Mouse (Mus musculus): ENCODE measurements at regions not wholly inside any gene's neighbourhood (a gene's known extent, or its start where the extent isn't known, plus 50 kb on each side); places are given as distances from the start of the nearest gene placed in this dataset.

DNA sequence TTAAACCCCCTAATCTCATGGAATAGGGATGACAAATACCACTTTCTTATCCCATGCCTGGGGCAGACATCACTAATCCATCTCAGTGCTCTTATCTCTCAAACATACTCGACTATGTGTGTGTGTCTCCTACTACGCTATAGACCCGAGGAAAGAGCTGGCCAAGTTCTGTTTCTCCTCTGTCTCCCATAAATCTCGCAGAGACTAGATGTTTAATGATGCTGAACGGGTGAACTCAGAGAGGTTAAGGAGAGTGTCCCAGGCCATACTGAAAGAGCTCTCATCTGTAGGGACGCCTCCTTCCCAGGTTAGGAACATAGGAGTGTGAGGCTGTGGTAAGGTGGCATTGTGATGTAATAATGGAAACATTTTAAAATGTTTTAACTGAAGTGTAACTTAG, 221.2 kb upstream of the Habp2 start:
- ATAC-seq (ENCODE audit: insufficient read depth, low read depth) (no peak), DNase-seq (ENCODE audit: low spot score) (no peak)
- Histone ChIP-seq H3K4me1 (ENCODE audit: control insufficient read depth, insufficient read depth) (no peaks in the 10 kb centered on the region), H3K9ac (replicated peaks; ENCODE audit: low read depth, low read length) (no peak overlapping the region), H3K4me2 (ENCODE audit: low read depth, low read length) (no peak overlapping the region), H3K4me3 (ENCODE audit: low read depth, low read length) (no peak overlapping the region), H3K36me3 (replicated peaks; ENCODE audit: control insufficient read depth, insufficient read depth, low read length) (no peaks in the 10 kb centered on the region), H3K27ac (ENCODE audit: low read depth) (no peak overlapping the region), H3K27me3 (ENCODE audit: control insufficient read depth, insufficient read depth, low read length) (no peaks in the 10 kb centered on the region), H3K9me3 (replicated peaks; ENCODE audit: control insufficient read depth, low read length) (no peaks in the 10 kb centered on the region)
- 48% methylated on average over 6 of the region's 6 CpGs for WGBS
- TF ChIP-seq EP300 (IDR thresholded peaks at IDR 0.05; ENCODE audit: low read depth) = no peak
- no peak for TF ChIP-seq CTCF (IDR thresholded peaks at IDR 0.05; ENCODE audit: low read depth)

GRCm38 (mm10) chr19:56068165-56068564, 218.8 kb upstream of the Habp2 start:
- WGBS = 60% methylated on average over 8 of the region's 8 CpGs
- H3K4me2 ChIP-seq (ENCODE audit: low read depth, low read length) = peak overlapping the region; percentile 18; the same call in 1 of the 2 replicates

DNA sequence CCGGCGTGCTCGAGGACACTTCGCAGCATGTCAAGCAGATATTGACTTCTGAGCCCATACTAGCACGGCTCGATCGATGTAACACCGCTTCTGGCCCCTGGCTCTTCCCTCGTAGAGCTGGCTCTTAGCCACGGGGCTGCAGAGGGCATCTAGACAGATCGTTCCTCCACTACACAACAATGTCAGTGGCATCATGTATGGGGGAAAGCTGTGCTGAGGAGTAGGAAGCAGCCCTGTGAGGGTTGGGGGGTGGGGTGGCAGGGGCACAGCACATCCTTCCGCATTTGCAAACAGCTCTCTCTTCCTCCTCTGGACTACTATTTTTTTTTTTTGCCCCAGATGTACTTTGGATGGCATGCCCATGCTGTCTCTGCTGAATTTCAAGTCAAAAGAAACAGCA, 218.1 kb upstream of the Habp2 start:
- H3K4me1 ChIP-seq (ENCODE audit: control insufficient read depth, insufficient read depth) = no peaks in the 10 kb centered on the region
- no peak for ATAC-seq (ENCODE audit: insufficient read depth, low read depth)
- no peak overlapping the region for H3K4me3 ChIP-seq (ENCODE audit: low read depth, low read length)
- DNase-seq (ENCODE audit: low spot score) = no peak
- peak overlapping the region; percentile 30; the same call in 1 of the 2 replicates for H3K4me2 ChIP-seq (ENCODE audit: low read depth, low read length)
- no peaks in the 10 kb centered on the region for H3K27me3 ChIP-seq (ENCODE audit: control insufficient read depth, insufficient read depth, low read length)
- TF ChIP-seq EP300 (IDR thresholded peaks at IDR 0.05; ENCODE audit: low read depth) = no peak
- no peak for TF ChIP-seq CTCF (IDR thresholded peaks at IDR 0.05; ENCODE audit: low read depth)
- no peaks in the 10 kb centered on the region for H3K36me3 ChIP-seq (replicated peaks; ENCODE audit: control insufficient read depth, insufficient read depth, low read length)
- H3K9me3 ChIP-seq (replicated peaks; ENCODE audit: control insufficient read depth, low read length) = no peaks in the 10 kb centered on the region
- no peak overlapping the region for H3K27ac ChIP-seq (ENCODE audit: low read depth)
- WGBS = 55% methylated on average over 12 of the region's 12 CpGs
- no peak overlapping the region for H3K9ac ChIP-seq (replicated peaks; ENCODE audit: low read depth, low read length)

More at GRCm38 (mm10) chr19:56068165-56068564, 218.8 kb upstream of the Habp2 start:
- ATAC-seq (ENCODE audit: insufficient read depth, low read depth) (no peak), DNase-seq (ENCODE audit: low spot score) (no peak)
- Histone ChIP-seq H3K36me3 (replicated peaks; ENCODE audit: control insufficient read depth, insufficient read depth, low read length) (no peaks in the 10 kb centered on the region), H3K4me1 (ENCODE audit: control insufficient read depth, insufficient read depth) (no peaks in the 10 kb centered on the region), H3K4me3 (ENCODE audit: low read depth, low read length) (no peak overlapping the region), H3K27me3 (ENCODE audit: control insufficient read depth, insufficient read depth, low read length) (no peaks in the 10 kb centered on the region), H3K27ac (ENCODE audit: low read depth) (no peak overlapping the region), H3K9ac (replicated peaks; ENCODE audit: low read depth, low read length) (no peak overlapping the region), H3K9me3 (replicated peaks; ENCODE audit: control insufficient read depth, low read length) (no peaks in the 10 kb centered on the region)
- TF ChIP-seq CTCF (IDR thresholded peaks at IDR 0.05; ENCODE audit: low read depth) (no peak), EP300 (IDR thresholded peaks at IDR 0.05; ENCODE audit: low read depth) (no peak)

GRCm38 (mm10) chr19:56069266-56069665, 217.7 kb upstream of the Habp2 start:
- Histone ChIP-seq H3K4me1 (ENCODE audit: control insufficient read depth, insufficient read depth) (no peaks in the 10 kb centered on the region), H3K27ac (ENCODE audit: low read depth) (no peak overlapping the region), H3K27me3 (ENCODE audit: control insufficient read depth, insufficient read depth, low read length) (no peaks in the 10 kb centered on the region), H3K4me3 (ENCODE audit: low read depth, low read length) (no peak overlapping the region), H3K9me3 (replicated peaks; ENCODE audit: control insufficient read depth, low read length) (no peaks in the 10 kb centered on the region), H3K9ac (replicated peaks; ENCODE audit: low read depth, low read length) (no peak overlapping the region), H3K4me2 (ENCODE audit: low read depth, low read length) (no peak overlapping the region), H3K36me3 (replicated peaks; ENCODE audit: control insufficient read depth, insufficient read depth, low read length) (no peaks in the 10 kb centered on the region)
- no peak for ATAC-seq (ENCODE audit: insufficient read depth, low read depth)
- no peak for DNase-seq (ENCODE audit: low spot score)
- WGBS = 46% methylated on average over 10 of the region's 10 CpGs
- TF ChIP-seq EP300 (IDR thresholded peaks at IDR 0.05; ENCODE audit: low read depth) (no peak), CTCF (IDR thresholded peaks at IDR 0.05; ENCODE audit: low read depth) (no peak)

DNA sequence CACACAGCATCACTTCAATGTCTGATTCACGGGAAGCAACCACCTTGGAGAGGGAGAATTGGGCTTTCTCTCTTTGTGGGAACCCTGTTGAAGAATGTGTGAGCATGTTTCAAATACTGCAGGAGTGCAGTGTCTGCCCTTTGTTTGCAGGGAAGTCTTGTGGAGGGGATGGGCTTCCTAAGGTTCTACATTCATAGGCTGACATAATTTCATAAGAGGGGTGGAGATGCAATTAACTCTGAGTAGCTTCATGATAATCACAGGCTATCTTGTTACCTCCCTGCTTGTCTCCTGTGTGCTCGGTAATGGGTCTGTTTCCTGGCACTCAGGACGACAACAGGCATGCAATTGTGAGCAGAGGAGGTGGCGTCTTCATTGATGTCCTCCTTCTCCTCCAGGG, 215.6 kb upstream of the Habp2 start:
- H3K4me1 ChIP-seq (ENCODE audit: control insufficient read depth, insufficient read depth) = no peaks in the 10 kb centered on the region

GRCm38 (mm10) chr19:56076128-56076527, 210.8 kb upstream of the Habp2 start:
- H3K9ac ChIP-seq (replicated peaks; ENCODE audit: low read depth, low read length) = no peak overlapping the region
- WGBS = 65% methylated on average over 8 of the region's 8 CpGs
- no peak for ATAC-seq (ENCODE audit: insufficient read depth, low read depth)

More for the DNA sequence above, 215.6 kb upstream of the Habp2 start:
- TF ChIP-seq CTCF (IDR thresholded peaks at IDR 0.05; ENCODE audit: low read depth) (no peak), EP300 (IDR thresholded peaks at IDR 0.05; ENCODE audit: low read depth) (no peak)
- no peak for ATAC-seq (ENCODE audit: insufficient read depth, low read depth)
- no peak overlapping the region for H3K4me2 ChIP-seq (ENCODE audit: low read depth, low read length)
- H3K9me3 ChIP-seq (replicated peaks; ENCODE audit: control insufficient read depth, low read length) = no peaks in the 10 kb centered on the region
- no peak overlapping the region for H3K27ac ChIP-seq (ENCODE audit: low read depth)
- H3K27me3 ChIP-seq (ENCODE audit: control insufficient read depth, insufficient read depth, low read length) = no peaks in the 10 kb centered on the region
- H3K9ac ChIP-seq (replicated peaks; ENCODE audit: low read depth, low read length) = no peak overlapping the region
- H3K4me3 ChIP-seq (ENCODE audit: low read depth, low read length) = no peak overlapping the region
- WGBS = 41% methylated on average over 4 of the region's 4 CpGs
- no peak for DNase-seq (ENCODE audit: low spot score)
- no peaks in the 10 kb centered on the region for H3K36me3 ChIP-seq (replicated peaks; ENCODE audit: control insufficient read depth, insufficient read depth, low read length)

More at GRCm38 (mm10) chr19:56076128-56076527, 210.8 kb upstream of the Habp2 start:
- H3K27ac ChIP-seq (ENCODE audit: low read depth) = no peak overlapping the region
- H3K9me3 ChIP-seq (replicated peaks; ENCODE audit: control insufficient read depth, low read length) = no peaks in the 10 kb centered on the region
- no peak for DNase-seq (ENCODE audit: low spot score)
- TF ChIP-seq CTCF (IDR thresholded peaks at IDR 0.05; ENCODE audit: low read depth) (no peak), EP300 (IDR thresholded peaks at IDR 0.05; ENCODE audit: low read depth) (no peak)
- H3K4me3 ChIP-seq (ENCODE audit: low read depth, low read length) = no peak overlapping the region
- no peak overlapping the region for H3K4me2 ChIP-seq (ENCODE audit: low read depth, low read length)
- H3K36me3 ChIP-seq (replicated peaks; ENCODE audit: control insufficient read depth, insufficient read depth, low read length) = no peaks in the 10 kb centered on the region
- H3K27me3 ChIP-seq (ENCODE audit: control insufficient read depth, insufficient read depth, low read length) = no peaks in the 10 kb centered on the region
- H3K4me1 ChIP-seq (ENCODE audit: control insufficient read depth, insufficient read depth) = no peaks in the 10 kb centered on the region

Data from heart, postnatal 0 days (tissue).